Mouse (Mus musculus) left cerebral cortex, postnatal 10 days (tissue): ENCODE measurements around the gene Olfr732. TPM values are rescaled to one million over a fixed set of nuclear protein-coding genes. Genes with fewer than 3 reads are reported as not detected.

ENCODE experiments used
- DNase-seq, 2 experiments: peaks; one replicate each; pipeline ENCODE4 v3.0.0; 2021 to 2022; ENCODE audit warnings: low spot score in 2 of 2, mixed read lengths in 1 of 2; ENCODE audit errors: extremely low spot score in 1 of 2
- intact Hi-C: fragments of 180-260 bp; cut with DNase I; formaldehyde crosslinking; loops from one replicate; pipeline ENCODE4 v1.15.1; 2025
- total RNA-seq, 2 experiments: library from RNA; stranded (reverse); gene quantifications; 2 replicates each; pipeline ENCODE4 v1.2.3; 2021

Olfr732 gene
- not detected for total RNA-seq

DNA sequence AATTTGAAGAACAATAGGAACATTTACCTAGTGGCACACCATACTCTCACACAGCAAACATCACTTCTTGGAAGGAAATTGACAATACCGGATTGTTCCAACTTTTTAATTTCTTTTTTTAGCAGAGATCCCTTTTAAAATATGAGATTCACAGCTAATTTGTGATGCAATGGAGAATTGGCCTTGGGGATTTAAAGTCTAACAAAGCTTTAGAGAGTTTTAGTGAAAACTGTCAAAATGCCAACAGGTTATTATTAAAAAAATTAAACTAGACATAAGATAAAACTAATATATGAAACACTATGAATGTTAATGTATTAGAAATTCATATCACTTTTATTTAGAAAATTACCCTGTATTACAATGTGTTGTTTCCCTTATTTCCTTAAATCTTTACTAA, at the start of gene Olfr732:
Gene Olfr732, minus strand, starts transcription at position 101 of the 400 bp plus-strand sequence.
- DNase-seq = no peak
- intact Hi-C loops = no loop called here

GRCm38 (mm10) chr14:50326661-50327060, 42.7 kb upstream of the Olfr732 start, which contains the start of gene Olfr734:
Gene Olfr734 (minus strand): TSS chr14:50326761.
- intact Hi-C loops = no loop called here
- no peak for DNase-seq

DNA sequence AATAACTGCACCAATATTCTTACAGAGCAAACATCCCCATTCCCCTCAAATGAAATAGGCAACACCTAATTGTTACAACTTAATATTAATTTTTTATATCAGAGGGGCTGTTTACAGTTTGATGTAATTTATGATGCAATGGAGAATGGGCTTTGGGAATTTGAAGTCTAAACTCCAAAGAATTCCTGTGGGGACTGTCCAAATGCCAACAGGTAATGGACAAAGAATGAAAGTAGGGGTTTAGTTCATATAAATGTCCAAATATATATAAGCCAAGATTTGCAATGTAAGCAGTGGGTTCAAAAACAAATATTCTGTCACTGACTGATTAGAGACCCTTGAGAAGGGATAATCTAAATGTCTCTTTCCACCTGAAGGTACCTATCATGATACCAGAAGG, 17.4 kb upstream of the Olfr732 start, which contains the start of gene Olfr733:
Gene Olfr733, minus strand, starts transcription at position 101 of the 400 bp plus-strand sequence.
- no peak for DNase-seq
- intact Hi-C loops = no loop called here

- intact Hi-C loops = no loop called here
- no peak for DNase-seq
These were observed 42.2 kb downstream of the Olfr732 start, which contains the start of gene Olfr731 for GRCm38 (mm10) chr14:50241766-50242165. Gene Olfr731 (minus strand): TSS chr14:50241866.

Other genes starting within 250 kb of the Olfr732 start
- not detected for gene Olfr725, start 243.8 kb downstream of the Olfr732 start, total RNA-seq
- not detected for gene Olfr726, start 193.3 kb downstream of the Olfr732 start, total RNA-seq
- gene Olfr727, start 161.0 kb downstream of the Olfr732 start, total RNA-seq = not detected
- gene Olfr728, start 141.5 kb downstream of the Olfr732 start, total RNA-seq = not detected
- gene Olfr729, start 131.3 kb downstream of the Olfr732 start, total RNA-seq = not detected
- gene Olfr730, start 96.0 kb downstream of the Olfr732 start, total RNA-seq = not detected
- gene Olfr731, start 42.3 kb downstream of the Olfr732 start, total RNA-seq = not detected
- gene Olfr733, start 17.3 kb upstream of the Olfr732 start, total RNA-seq = not detected
- not detected for gene Olfr734, start 42.6 kb upstream of the Olfr732 start, total RNA-seq
- not detected for gene Olfr735, start 64.7 kb upstream of the Olfr732 start, total RNA-seq
- gene Tlr11, start 73.7 kb upstream of the Olfr732 start, total RNA-seq = not detected
- not detected for gene Olfr736, start 97.0 kb upstream of the Olfr732 start, total RNA-seq
- gene Olfr738, start 123.4 kb upstream of the Olfr732 start, total RNA-seq = not detected
- not detected for gene Olfr739, start 134.4 kb upstream of the Olfr732 start, total RNA-seq
- not detected for gene Olfr740, start 161.3 kb upstream of the Olfr732 start, total RNA-seq
- gene Olfr741, start 188.5 kb upstream of the Olfr732 start, total RNA-seq = not detected
- not detected for gene Olfr742, start 219.4 kb upstream of the Olfr732 start, total RNA-seq
- gene Olfr743, start 237.6 kb upstream of the Olfr732 start, total RNA-seq = not detected